Mouse (Mus musculus) myocyte (in vitro differentiated cells): ENCODE measurements around the gene Pcsk1n.

ENCODE experiments used
- CEBPB ChIP-seq: IDR thresholded peaks from 2 replicates; pipeline ENCODE4 v1.6.1; 2011; ENCODE audit warnings: mild to moderate bottlenecking, moderate library complexity; ENCODE audit not compliant: poor library complexity, insufficient read depth, severe bottlenecking
- E2F4 ChIP-seq: IDR thresholded peaks from one replicate; pipeline ENCODE4 v1.6.1; 2011; ENCODE audit warnings: mild to moderate bottlenecking, control low read depth, moderate library complexity; ENCODE audit not compliant: insufficient read depth
- MAX ChIP-seq: IDR thresholded peaks from one replicate; pipeline ENCODE4 v1.6.1; 2011; ENCODE audit warnings: low read depth, mild to moderate bottlenecking, control low read depth
- MYOG ChIP-seq, 3 experiments: IDR thresholded peaks; one replicate each; pipeline ENCODE4 v1.6.1; 2011; ENCODE audit warnings: control low read depth in 2 of 3, low read depth in 2 of 3, mild to moderate bottlenecking in 2 of 3; ENCODE audit not compliant: insufficient read length in 2 of 3, control insufficient read depth in 1 of 3, insufficient read depth in 1 of 3
- POLR2A ChIP-seq: IDR thresholded peaks from one replicate; pipeline ENCODE4 v1.6.1; 2011; ENCODE audit warnings: low read depth, mild to moderate bottlenecking, control low read depth, moderate library complexity; ENCODE audit not compliant: insufficient read length
- POLR2AphosphoS2 ChIP-seq: IDR thresholded peaks from one replicate; pipeline ENCODE4 v1.6.1; 2011; ENCODE audit warnings: low read depth, control low read depth; ENCODE audit not compliant: insufficient read length
- REST ChIP-seq: IDR thresholded peaks from one replicate; pipeline ENCODE4 v1.6.1; 2011; ENCODE audit warnings: mild to moderate bottlenecking, control low read depth, moderate library complexity; ENCODE audit not compliant: insufficient read depth, insufficient read length
- SRF ChIP-seq: IDR thresholded peaks from one replicate; pipeline ENCODE4 v1.6.1; 2011; ENCODE audit warnings: low read depth; ENCODE audit not compliant: control insufficient read depth, insufficient read length
- TCF12 ChIP-seq: IDR thresholded peaks from one replicate; pipeline ENCODE4 v1.6.1; 2011; ENCODE audit warnings: mild to moderate bottlenecking, control low read depth; ENCODE audit not compliant: poor library complexity, insufficient read depth, severe bottlenecking
- TCF3 ChIP-seq: IDR thresholded peaks from one replicate; pipeline ENCODE4 v1.6.1; 2011; ENCODE audit warnings: low read depth, control low read depth; ENCODE audit not compliant: insufficient read length
- USF1 ChIP-seq: IDR thresholded peaks from one replicate; pipeline ENCODE4 v1.6.1; 2011; ENCODE audit warnings: low read depth, mild to moderate bottlenecking, control low read depth, moderate library complexity

- TF ChIP-seq POLR2AphosphoS2 (no peak), POLR2A (no peak), USF1 (no peak), MYOG (IDR thresholded peaks at IDR 0.05; ENCODE audit: control insufficient read depth in 1 of 3, insufficient read depth in 1 of 3, insufficient read length in 2 of 3, low read depth in 2 of 3) (no peak), MAX (no peak), TCF3 (no peak), TCF12 (no peak), CEBPB (no peak), REST (no peak), SRF (no peak), E2F4 (no peak)
Observed at GRCm38 (mm10) chrX:7937667-7938066, 18.0 kb downstream of the Pcsk1n start.
